Mouse (Mus musculus) neural tube, embryonic 12.5 days (tissue): ENCODE results near the gene Gm4894. TPM values are rescaled to one million over a fixed set of nuclear protein-coding genes. Genes with fewer than 3 reads are reported as not detected.

ENCODE experiments used
- ATAC-seq: fragments of 200-750 bp; cut with Nextera tagmentation; 2 replicates; pipeline ENCODE4 v1.8.0; 2017; ENCODE audit warnings: low read depth, mild to moderate bottlenecking, moderate TSS enrichment, moderate library complexity; ENCODE audit not compliant: low FRiP score
- H3K27ac ChIP-seq: fragments of 300-500 bp; sonication (generic); 2 replicates; pipeline ENCODE4 v1.5.1; 2016
- H3K27me3 ChIP-seq: fragments of 300-500 bp; sonication (generic); replicated peaks from 2 replicates; pipeline ENCODE4 v1.6.1; 2016; ENCODE audit warnings: mild to moderate bottlenecking
- H3K36me3 ChIP-seq: fragments of 300-500 bp; sonication (generic); 2 replicates; pipeline ENCODE4 v1.6.1; 2016; ENCODE audit warnings: mild to moderate bottlenecking
- H3K4me1 ChIP-seq: fragments of 300-500 bp; sonication (generic); 2 replicates; pipeline ENCODE4 v1.6.1; 2016
- H3K4me2 ChIP-seq: fragments of 300-500 bp; sonication (generic); replicated peaks from 2 replicates; pipeline ENCODE4 v1.6.1; 2016; ENCODE audit warnings: mild to moderate bottlenecking
- H3K4me3 ChIP-seq: fragments of 300-500 bp; sonication (generic); 2 replicates; pipeline ENCODE4 v1.5.1; 2016
- H3K9ac ChIP-seq: fragments of 300-500 bp; sonication (generic); 2 replicates; pipeline ENCODE4 v1.6.1; 2016; ENCODE audit warnings: mild to moderate bottlenecking
- H3K9me3 ChIP-seq: fragments of 300-500 bp; sonication (generic); 2 replicates; pipeline ENCODE4 v1.6.1; 2016; ENCODE audit warnings: mild to moderate bottlenecking
- WGBS: fragments of 180-500 bp; shearing (Covaris S2); methylation state at CpG from one replicate; pipeline ENCODE4 v1.1.7; 2016; 5-methylcytosine and 5-hydroxymethylcytosine counted together
- polyA plus RNA-seq: library from polyadenylated mRNA; unstranded; fragments of >200 nt; fragmentation: Nextera tagmentation; extraction: Ambion mirVana; gene quantifications from 2 replicates; pipeline ENCODE4 v1.2.1, GENCODE M21; 2016

Gene Gm4894
- not detected in 2 replicates for polyA plus RNA-seq

DNA sequence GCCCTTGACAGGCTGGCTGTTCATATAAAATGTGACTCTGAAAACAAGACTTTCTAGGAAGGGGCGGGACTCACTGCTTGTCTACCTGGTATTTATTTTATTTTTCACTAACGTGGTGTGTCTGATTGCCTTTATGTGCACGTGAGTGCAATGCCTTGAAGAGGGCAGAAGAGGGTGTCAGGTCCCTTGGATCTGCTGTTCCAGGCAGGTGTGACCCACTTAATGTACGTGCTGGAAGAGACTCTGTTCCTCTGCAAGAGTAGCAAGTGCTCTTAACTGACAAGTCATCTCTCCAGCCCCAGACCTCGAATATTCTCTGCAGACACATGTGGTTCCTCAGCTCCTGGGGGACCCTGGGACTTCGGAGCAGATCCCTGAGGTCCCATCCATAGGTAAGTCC, at the start of gene Gm4894:
Gene Gm4894 (plus strand): TSS at position 301 of the 400 bp plus-strand sequence.
- no peak for ATAC-seq
- Histone ChIP-seq H3K4me1 (no peaks in the 10 kb centered on the region), H3K36me3 (no peaks in the 10 kb centered on the region), H3K9ac (no peak within 1 kb of the TSS), H3K4me3 (no peak within 1 kb of the TSS), H3K27ac (no peak within 1 kb of the TSS), H3K4me2 (no peak within 1 kb of the TSS), H3K9me3 (no peaks in the 10 kb centered on the region), H3K27me3 (no peaks in the 10 kb centered on the region)
- 75% methylated on average over 6 of the region's 6 CpGs for WGBS

DNA sequence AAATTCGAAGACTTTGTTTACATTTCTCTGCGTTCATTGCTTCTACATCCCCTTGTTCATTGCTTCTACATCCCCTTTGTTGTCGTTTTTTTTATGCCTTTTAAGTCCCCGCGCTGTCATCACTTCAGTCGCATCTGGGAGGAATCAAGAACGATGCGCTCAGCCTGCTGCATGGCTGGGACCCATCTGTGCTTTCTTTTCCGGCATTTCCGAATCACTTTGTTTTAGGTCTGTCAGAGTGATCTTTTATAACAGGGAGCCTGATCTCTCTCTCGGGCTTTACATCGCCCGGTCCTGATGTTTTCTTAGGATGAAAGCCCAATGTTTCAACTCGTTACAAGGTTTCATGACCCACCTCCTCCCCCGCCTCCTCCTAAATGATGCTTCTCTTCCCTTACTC, 44.0 kb upstream of the Gm4894 start:
- no peak for ATAC-seq
- 34% methylated on average over 15 of the region's 15 CpGs for WGBS
- H3K4me1 ChIP-seq, result no peaks in the 10 kb centered on the region
- H3K36me3 ChIP-seq, result no peaks in the 10 kb centered on the region
- no peaks in the 10 kb centered on the region for H3K9me3 ChIP-seq
- H3K27me3 ChIP-seq, result no peaks in the 10 kb centered on the region
- H3K4me3 ChIP-seq, result no peak overlapping the region
- H3K9ac ChIP-seq, result no peak overlapping the region
- peak overlapping the region; percentile 24 for H3K4me2 ChIP-seq
- no peak overlapping the region for H3K27ac ChIP-seq

DNA sequence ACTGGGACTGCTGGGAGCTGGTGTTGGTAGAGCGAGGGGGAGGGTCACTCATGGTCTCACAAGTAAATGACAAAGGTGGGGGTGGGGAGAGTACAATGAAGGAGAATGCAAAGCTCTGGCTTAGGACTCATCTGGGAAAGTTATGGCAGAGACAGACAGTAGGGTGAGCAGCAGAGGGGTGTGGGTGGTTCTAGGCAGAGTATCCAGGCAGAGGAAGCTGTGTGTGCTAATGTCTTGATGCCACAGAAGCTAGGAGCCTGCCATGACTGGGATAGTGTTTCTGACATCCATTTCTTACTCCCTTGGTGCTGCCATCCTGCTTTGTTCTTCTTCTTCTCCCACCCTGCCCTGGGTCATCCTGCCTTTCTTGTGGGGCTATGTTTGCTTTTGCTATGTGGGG, 38.8 kb upstream of the Gm4894 start:
- no peak overlapping the region for H3K27ac ChIP-seq
- no peak overlapping the region for H3K4me3 ChIP-seq
- ATAC-seq, result no peak
- no peaks in the 10 kb centered on the region for H3K4me1 ChIP-seq
- no peaks in the 10 kb centered on the region for H3K9me3 ChIP-seq
- no peak overlapping the region for H3K9ac ChIP-seq
- WGBS, result 70% methylated on average over 1 of the region's 1 CpGs
- no peaks in the 10 kb centered on the region for H3K36me3 ChIP-seq
- no peaks in the 10 kb centered on the region for H3K27me3 ChIP-seq
- H3K4me2 ChIP-seq, result no peak overlapping the region

DNA sequence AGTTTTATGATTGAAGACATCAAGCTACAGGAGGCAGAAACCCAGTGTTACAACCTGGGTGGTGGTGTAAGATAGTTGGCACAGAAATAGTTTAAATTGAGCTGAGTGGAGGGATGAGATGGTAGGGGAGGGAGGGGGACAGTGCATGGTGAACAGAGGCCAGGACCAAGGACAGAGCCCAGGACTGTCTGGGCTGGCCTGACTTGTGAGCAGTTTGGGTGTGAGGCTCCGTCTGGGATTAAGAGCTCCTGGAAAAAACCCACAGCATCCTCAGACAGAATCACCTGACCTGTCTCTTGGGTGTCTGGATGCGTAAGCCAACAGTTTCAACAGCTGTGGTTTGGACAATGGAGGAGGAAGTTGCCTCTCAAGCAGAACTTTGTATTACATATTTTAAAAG, 35.6 kb upstream of the Gm4894 start:
- no peak overlapping the region for H3K27ac ChIP-seq
- no peaks in the 10 kb centered on the region for H3K36me3 ChIP-seq
- no peak overlapping the region for H3K4me3 ChIP-seq
- H3K9ac ChIP-seq, result no peak overlapping the region
- WGBS, result 45% methylated on average over 2 of the region's 2 CpGs
- no peak for ATAC-seq
- no peaks in the 10 kb centered on the region for H3K9me3 ChIP-seq
- H3K4me1 ChIP-seq, result peaks cover 12% of the 10 kb centered on the region
- no peaks in the 10 kb centered on the region for H3K27me3 ChIP-seq
- no peak overlapping the region for H3K4me2 ChIP-seq

DNA sequence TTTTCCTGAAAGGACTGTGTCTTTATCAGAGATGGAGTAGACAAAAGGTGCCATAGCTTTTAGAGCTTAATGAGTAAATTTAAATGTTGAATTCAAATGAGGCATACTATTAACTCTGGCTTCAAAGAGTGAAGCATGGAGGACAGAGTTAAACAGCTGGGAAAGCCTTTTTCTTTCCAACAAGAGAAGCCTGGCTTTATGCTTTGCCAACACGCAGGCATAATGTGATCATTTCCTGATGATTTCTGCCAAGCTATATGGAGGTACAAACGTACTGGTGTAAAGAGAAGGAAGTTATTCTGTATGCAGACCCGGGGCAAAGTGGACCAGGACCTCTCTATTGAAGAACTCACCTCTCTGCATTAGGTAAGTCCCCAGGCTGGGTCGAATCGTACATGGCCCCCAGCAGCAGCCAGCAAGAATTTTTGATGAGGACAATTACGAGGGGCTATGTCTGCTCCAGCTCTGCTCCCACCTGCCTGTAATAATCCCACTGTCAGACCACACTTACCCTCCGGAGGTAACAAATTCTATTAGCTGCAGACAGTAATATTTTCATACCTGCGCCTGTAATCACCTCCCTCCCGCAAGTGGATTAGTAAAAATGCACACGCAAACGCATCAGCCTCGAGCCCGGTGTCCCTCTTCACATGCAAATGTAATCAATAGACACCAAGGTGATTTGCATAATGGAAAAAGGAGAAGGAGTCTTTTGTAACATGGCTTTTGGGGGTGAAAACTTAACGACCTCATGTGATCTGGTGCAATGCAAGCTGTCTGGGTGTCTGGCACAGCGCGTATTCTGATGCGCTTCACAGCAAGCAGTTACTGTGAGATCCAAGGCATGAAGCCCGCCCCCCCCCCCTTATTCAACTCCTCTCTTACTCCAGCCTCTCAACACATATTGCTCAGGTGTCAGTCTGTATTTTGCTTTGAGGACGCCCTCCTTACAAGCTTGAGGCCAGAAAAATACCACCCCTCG, 32.4 kb upstream of the Gm4894 start:
- Histone ChIP-seq H3K4me3 (no peak overlapping the region), H3K9ac (no peak overlapping the region), H3K9me3 (no peaks in the 10 kb centered on the region), H3K4me1 (peaks cover 12% of the 10 kb centered on the region), H3K27me3 (no peaks in the 10 kb centered on the region), H3K4me2 (peak overlapping the region; percentile 22), H3K36me3 (no peaks in the 10 kb centered on the region), H3K27ac (0 out of 2 replicates have a peak overlapping the region, but pooled peaks have one; percentile 22)
- 58% methylated on average over 19 of the region's 20 CpGs for WGBS
- ATAC-seq, result peak; percentile 77; the same call in 1 of the 2 replicates

DNA sequence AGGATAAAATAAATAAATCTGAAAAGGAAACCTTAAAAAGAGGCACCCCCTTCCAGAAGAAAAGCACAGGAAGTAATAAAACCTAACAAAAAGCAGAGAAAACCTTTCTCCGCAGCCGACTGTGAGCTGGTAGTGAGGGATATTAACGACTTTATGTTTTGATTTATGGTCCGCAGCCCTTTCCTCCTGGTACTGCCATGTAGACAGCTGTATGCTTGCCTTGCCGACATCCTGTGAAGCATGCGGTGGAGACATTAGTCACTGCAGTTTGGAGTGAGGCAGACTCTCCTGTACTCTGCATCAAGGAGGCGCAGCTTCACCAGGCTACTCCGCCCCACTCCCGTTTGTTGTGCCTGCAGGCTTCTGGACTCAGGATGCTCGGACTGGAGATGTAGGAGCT, 25.8 kb upstream of the Gm4894 start:
- no peaks in the 10 kb centered on the region for H3K27me3 ChIP-seq
- H3K4me3 ChIP-seq, result no peak overlapping the region
- H3K4me1 ChIP-seq, result no peaks in the 10 kb centered on the region
- 68% methylated on average over 10 of the region's 10 CpGs for WGBS
- H3K9ac ChIP-seq, result no peak overlapping the region
- no peak for ATAC-seq
- H3K4me2 ChIP-seq, result no peak overlapping the region
- H3K9me3 ChIP-seq, result no peaks in the 10 kb centered on the region
- H3K27ac ChIP-seq, result no peak overlapping the region
- H3K36me3 ChIP-seq, result no peaks in the 10 kb centered on the region

DNA sequence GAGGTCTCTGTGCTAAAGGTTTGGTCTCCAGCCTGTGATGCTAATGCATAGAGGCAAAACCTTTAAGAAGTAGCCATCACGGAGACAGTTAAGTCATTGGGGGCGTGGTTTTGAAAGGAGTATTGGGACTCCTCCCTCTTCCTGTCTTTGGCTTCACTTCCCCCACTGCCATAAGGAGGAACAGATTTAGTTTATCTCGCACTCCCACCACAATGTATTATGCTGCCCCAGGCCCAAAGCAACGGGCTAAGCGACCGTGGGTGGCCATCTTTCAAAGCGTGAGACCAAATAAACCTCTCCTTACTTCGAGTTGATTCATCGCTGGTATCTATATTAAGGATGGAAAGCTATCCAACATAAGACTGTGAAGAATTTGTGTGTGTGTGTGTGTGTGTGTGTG, 22.9 kb upstream of the Gm4894 start:
- H3K4me3 ChIP-seq, result no peak overlapping the region
- H3K9ac ChIP-seq, result no peak overlapping the region
- H3K4me1 ChIP-seq, result no peaks in the 10 kb centered on the region
- 80% methylated on average over 9 of the region's 9 CpGs for WGBS
- ATAC-seq, result no peak
- no peaks in the 10 kb centered on the region for H3K9me3 ChIP-seq
- no peak overlapping the region for H3K4me2 ChIP-seq
- H3K27me3 ChIP-seq, result no peaks in the 10 kb centered on the region
- no peaks in the 10 kb centered on the region for H3K36me3 ChIP-seq
- no peak overlapping the region for H3K27ac ChIP-seq

DNA sequence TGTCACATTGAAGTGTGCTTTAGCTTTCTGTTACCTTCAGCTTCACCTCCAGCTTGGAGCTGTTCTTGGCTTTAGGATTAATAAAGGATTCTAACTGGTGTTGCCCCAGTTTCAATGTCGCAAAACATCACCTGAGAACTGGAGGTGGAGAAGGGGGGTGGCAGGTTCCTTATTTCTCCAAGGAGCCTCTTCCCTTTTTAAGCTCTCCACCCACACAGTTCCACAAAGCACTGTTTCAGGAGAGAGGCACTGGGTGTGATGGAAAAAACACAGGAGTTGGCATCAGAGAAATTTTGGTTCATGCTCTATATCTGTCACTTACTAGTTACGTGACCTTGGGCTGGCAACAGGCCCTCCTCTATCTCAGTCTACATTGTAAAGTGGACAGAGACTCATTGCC, 21.3 kb upstream of the Gm4894 start:
- Histone ChIP-seq H3K27me3 (no peaks in the 10 kb centered on the region), H3K4me1 (no peaks in the 10 kb centered on the region), H3K4me2 (no peak overlapping the region), H3K27ac (no peak overlapping the region), H3K9ac (no peak overlapping the region), H3K36me3 (no peaks in the 10 kb centered on the region), H3K4me3 (no peak overlapping the region), H3K9me3 (no peaks in the 10 kb centered on the region)
- WGBS, result 85% methylated on average over 2 of the region's 2 CpGs
- ATAC-seq, result no peak

DNA sequence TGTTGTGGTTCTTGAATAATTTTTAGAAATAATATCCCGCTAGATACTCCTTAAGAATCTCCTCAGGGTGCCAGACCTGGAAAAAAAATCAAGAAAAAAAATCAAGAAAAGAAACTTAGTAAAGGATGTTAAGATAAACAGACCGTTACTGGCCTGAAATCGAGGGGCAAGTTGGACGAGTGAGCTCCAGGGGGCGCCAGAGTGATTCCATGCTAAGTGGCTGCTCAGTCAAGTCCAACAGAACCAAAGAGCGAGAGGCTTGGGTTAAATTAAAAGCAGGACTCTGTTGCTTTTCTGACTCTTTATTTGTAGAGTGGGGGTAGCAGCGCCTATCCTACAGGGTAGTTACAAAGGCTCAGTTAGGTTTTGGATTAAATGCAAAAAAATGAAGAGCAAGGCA, 3.5 kb upstream of the Gm4894 start:
- Histone ChIP-seq H3K9ac (no peak overlapping the region), H3K27me3 (no peaks in the 10 kb centered on the region), H3K4me3 (no peak overlapping the region), H3K36me3 (no peaks in the 10 kb centered on the region), H3K27ac (no peak overlapping the region), H3K9me3 (no peaks in the 10 kb centered on the region), H3K4me2 (no peak overlapping the region), H3K4me1 (peaks cover 7% of the 10 kb centered on the region; the same call in 1 of the 2 replicates)
- ATAC-seq, result no peak
- 33% methylated on average over 7 of the region's 7 CpGs for WGBS

DNA sequence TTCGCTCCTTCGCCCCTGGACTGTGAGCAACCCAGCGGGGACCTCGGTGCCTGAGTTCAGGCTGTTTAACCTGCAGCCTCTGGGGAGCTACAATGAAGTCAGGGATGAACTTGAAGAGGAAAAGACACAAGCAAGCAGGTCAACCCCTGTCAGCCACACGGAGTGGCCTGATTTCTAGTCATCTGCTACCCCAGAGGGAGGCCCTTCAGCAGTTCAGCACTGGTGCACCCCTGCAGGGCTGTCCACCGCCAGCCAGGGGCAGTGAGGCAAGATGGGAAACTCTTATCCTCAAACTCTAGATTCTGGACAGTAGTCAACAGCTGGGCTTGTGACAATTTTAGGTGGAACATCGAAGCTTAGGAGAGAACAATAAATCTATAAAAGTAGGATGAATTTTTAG, 18.6 kb downstream of the Gm4894 start:
- WGBS, result 63% methylated on average over 7 of the region's 7 CpGs
- H3K9me3 ChIP-seq, result no peaks in the 10 kb centered on the region
- no peak overlapping the region for H3K9ac ChIP-seq
- no peak for ATAC-seq
- H3K4me2 ChIP-seq, result no peak overlapping the region
- no peaks in the 10 kb centered on the region for H3K36me3 ChIP-seq
- no peak overlapping the region for H3K27ac ChIP-seq
- H3K27me3 ChIP-seq, result no peaks in the 10 kb centered on the region
- H3K4me3 ChIP-seq, result no peak overlapping the region
- H3K4me1 ChIP-seq, result no peaks in the 10 kb centered on the region; the same call in 1 of the 2 replicates

DNA sequence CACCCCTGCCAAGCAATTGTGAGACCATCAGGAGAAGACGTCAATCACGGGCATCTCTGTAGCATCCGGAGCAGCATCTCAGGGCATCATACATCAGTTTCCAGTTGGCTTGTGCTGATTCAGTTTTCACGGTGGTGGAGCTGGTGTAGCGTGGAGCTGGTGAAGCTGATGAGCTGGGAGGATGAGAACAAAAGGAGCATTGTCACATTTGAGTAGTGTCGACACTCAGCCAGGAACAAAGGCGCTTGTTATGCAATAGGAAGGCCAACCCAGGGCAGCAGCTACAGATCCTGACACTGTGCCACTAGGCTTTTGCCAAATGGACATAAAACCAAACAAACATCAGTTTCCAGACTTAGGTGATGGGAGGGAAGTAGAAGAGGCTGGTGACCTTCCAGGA, 23.2 kb downstream of the Gm4894 start:
- H3K4me3 ChIP-seq, result no peak overlapping the region
- WGBS, result 28% methylated on average over 7 of the region's 7 CpGs
- no peaks in the 10 kb centered on the region; the same call in 1 of the 2 replicates for H3K4me1 ChIP-seq
- H3K36me3 ChIP-seq, result no peaks in the 10 kb centered on the region
- no peak overlapping the region for H3K9ac ChIP-seq
- ATAC-seq, result no peak
- H3K27ac ChIP-seq, result no peak overlapping the region
- no peaks in the 10 kb centered on the region for H3K27me3 ChIP-seq
- H3K4me2 ChIP-seq, result no peak overlapping the region
- no peaks in the 10 kb centered on the region for H3K9me3 ChIP-seq

DNA sequence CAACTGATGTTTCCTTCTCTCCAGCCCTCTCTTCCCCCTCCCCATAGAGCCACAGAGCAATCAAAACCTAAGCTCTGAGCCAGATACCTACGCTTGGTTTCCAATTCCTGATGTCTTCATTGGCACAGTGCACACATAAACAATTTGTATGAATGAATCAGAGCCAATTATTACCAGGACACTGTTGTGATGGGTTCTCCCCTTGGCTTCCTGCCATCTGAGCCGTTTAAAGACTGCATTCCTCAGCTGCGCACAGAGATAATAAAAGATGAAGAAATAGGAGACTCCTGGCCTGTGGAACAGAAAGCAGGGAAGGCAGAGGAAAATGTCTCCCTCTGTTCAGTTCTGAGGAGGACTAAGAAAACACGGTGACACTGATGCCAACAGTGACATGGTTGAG, 25.6 kb downstream of the Gm4894 start:
- Histone ChIP-seq H3K4me2 (no peak overlapping the region), H3K9ac (no peak overlapping the region), H3K4me1 (no peaks in the 10 kb centered on the region; the same call in 1 of the 2 replicates), H3K27me3 (no peaks in the 10 kb centered on the region), H3K9me3 (no peaks in the 10 kb centered on the region), H3K27ac (no peak overlapping the region), H3K4me3 (no peak overlapping the region), H3K36me3 (no peaks in the 10 kb centered on the region)
- no peak for ATAC-seq
- WGBS, result 64% methylated on average over 4 of the region's 4 CpGs
